Comparison of ENCODE assay signal across 14 mouse cellular contexts in genomic region chr9:111870466-111870865, GRCm38 (mm10).
DNase-seq lines count a peak whose midpoint lies in the region; ATAC-seq lines count a peak whose summit lies in the region.
"Had no signal": no experiment of that assay in that cellular context is flagged by ENCODE, and none has a peak within 500 bp of the region (broad histone marks: within the 10 kb centered on the region; RNA-seq: fewer than 3 reads in every experiment).

No protein-coding gene starts in this region.

- H3K9me3 ChIP-seq in kidney, embryonic 16.5 days (ENCODE audit: low read length), result no peaks in the 10 kb centered on the region
- H3K9me3 ChIP-seq in heart, embryonic 11.5 days (replicated peaks; ENCODE audit: control insufficient read depth, low read length), result no peaks in the 10 kb centered on the region
- H3K9me3 ChIP-seq: embryonic facial prominence, embryonic 13.5 days; limb, embryonic 12.5 days; liver, embryonic 13.5 days had no signal

- no peaks in the 10 kb centered on the region for H3K27me3 ChIP-seq in kidney, embryonic 16.5 days (ENCODE audit: insufficient read depth, low read length)
- H3K27me3 ChIP-seq in heart, embryonic 11.5 days (ENCODE audit: control insufficient read depth, insufficient read depth, low read length), result no peaks in the 10 kb centered on the region
- H3K27me3 ChIP-seq: embryonic facial prominence, embryonic 13.5 days; limb, embryonic 12.5 days; liver, embryonic 13.5 days had no signal

- ATAC-seq in kidney, embryonic 16.5 days (ENCODE audit: low FRiP score, low TSS enrichment), result no peak
- no peak for ATAC-seq in heart, embryonic 11.5 days (replicated peaks; ENCODE audit: insufficient number of reproducible peaks, low FRiP score, low TSS enrichment)

- H3K27ac ChIP-seq in kidney, embryonic 16.5 days (ENCODE audit: low read length), result no peak overlapping the region
- no peak overlapping the region for H3K27ac ChIP-seq in heart, embryonic 11.5 days (ENCODE audit: low read depth, low read length)
- H3K27ac ChIP-seq: embryonic facial prominence, embryonic 13.5 days; heart, adult 2 months; left cerebral cortex, adult 2 months; limb, embryonic 12.5 days; liver, embryonic 13.5 days had no signal

- H3K36me3 ChIP-seq in kidney, embryonic 16.5 days (ENCODE audit: insufficient read depth, low read length), result no peaks in the 10 kb centered on the region
- H3K36me3 ChIP-seq in heart, embryonic 11.5 days (ENCODE audit: control insufficient read depth, insufficient read depth, low read length), result no peaks in the 10 kb centered on the region
- H3K36me3 ChIP-seq: embryonic facial prominence, embryonic 13.5 days; limb, embryonic 12.5 days; liver, embryonic 13.5 days had no signal

- no peak overlapping the region for H3K9ac ChIP-seq in kidney, embryonic 16.5 days (replicated peaks; ENCODE audit: low read length)
- H3K9ac ChIP-seq in heart, embryonic 11.5 days (ENCODE audit: low read depth, low read length), result no peak overlapping the region
- H3K9ac ChIP-seq: embryonic facial prominence, embryonic 13.5 days; limb, embryonic 12.5 days; liver, embryonic 13.5 days had no signal

- H3K4me1 ChIP-seq in kidney, embryonic 16.5 days (ENCODE audit: insufficient read depth, low read length), result no peaks in the 10 kb centered on the region
- H3K4me1 ChIP-seq in heart, embryonic 11.5 days (ENCODE audit: control insufficient read depth, insufficient read depth, low read length), result no peaks in the 10 kb centered on the region
- H3K4me1 ChIP-seq: embryonic facial prominence, embryonic 13.5 days; limb, embryonic 12.5 days; liver, embryonic 13.5 days had no signal

- no peak overlapping the region for H3K4me3 ChIP-seq in kidney, embryonic 16.5 days (ENCODE audit: low read length)
- no peak overlapping the region for H3K4me3 ChIP-seq in heart, embryonic 11.5 days (ENCODE audit: low read depth, low read length)
- H3K4me3 ChIP-seq: embryonic facial prominence, embryonic 13.5 days; heart, adult 2 months; left cerebral cortex, adult 2 months; limb, embryonic 12.5 days; liver, embryonic 13.5 days had no signal

- H3K4me2 ChIP-seq in kidney, embryonic 16.5 days (replicated peaks; ENCODE audit: low read depth, low read length), result no peak overlapping the region
- H3K4me2 ChIP-seq in heart, embryonic 11.5 days, result no peak overlapping the region
- H3K4me2 ChIP-seq: embryonic facial prominence, embryonic 13.5 days; limb, embryonic 12.5 days; liver, embryonic 13.5 days had no signal

- WGBS in kidney, embryonic 16.5 days, result 75% methylated on average over 7 of the region's 7 CpGs
- 89% methylated on average over 7 of the region's 7 CpGs for WGBS in heart, embryonic 11.5 days (ENCODE audit: insufficient replicate concordance)

- DNase-seq in cerebellum, postnatal 14 days, result peak; percentile 31 to 52
- DNase-seq in cerebellum, adult 11-12 months, result no peak
- DNase-seq in kidney, postnatal 10 days, result peak; percentile 39
- DNase-seq in right cerebral cortex, postnatal 14 days, result peak; percentile 36
- DNase-seq in right cerebral cortex, adult 2 months (ENCODE audit: low spot score in 2 of 2), result no peak
- DNase-seq: cerebellum, adult 2 months; heart, adult 2 months; liver, embryonic 13.5 days; thymus, adult 2 months had no signal

Comparison
In these comparisons a context has a peak if more than half of its experiments do, and no peak if none do; other contexts are left out.
1. DNase-seq: peak in cerebellum, postnatal 14 days (2 of 2), kidney, postnatal 10 days (single experiment) and right cerebral cortex, postnatal 14 days (single experiment); none in cerebellum, adult 11-12 months (single experiment) and right cerebral cortex, adult 2 months (0 of 2).